Mouse (Mus musculus): ENCODE results near the gene Stk32c. TPM values are rescaled to one million over a fixed set of nuclear protein-coding genes. Genes with fewer than 3 reads are reported as not detected.

Gene Stk32c
- polyA plus RNA-seq, 1 experiment from 2014 or later, result 0.06 TPM

DNA sequence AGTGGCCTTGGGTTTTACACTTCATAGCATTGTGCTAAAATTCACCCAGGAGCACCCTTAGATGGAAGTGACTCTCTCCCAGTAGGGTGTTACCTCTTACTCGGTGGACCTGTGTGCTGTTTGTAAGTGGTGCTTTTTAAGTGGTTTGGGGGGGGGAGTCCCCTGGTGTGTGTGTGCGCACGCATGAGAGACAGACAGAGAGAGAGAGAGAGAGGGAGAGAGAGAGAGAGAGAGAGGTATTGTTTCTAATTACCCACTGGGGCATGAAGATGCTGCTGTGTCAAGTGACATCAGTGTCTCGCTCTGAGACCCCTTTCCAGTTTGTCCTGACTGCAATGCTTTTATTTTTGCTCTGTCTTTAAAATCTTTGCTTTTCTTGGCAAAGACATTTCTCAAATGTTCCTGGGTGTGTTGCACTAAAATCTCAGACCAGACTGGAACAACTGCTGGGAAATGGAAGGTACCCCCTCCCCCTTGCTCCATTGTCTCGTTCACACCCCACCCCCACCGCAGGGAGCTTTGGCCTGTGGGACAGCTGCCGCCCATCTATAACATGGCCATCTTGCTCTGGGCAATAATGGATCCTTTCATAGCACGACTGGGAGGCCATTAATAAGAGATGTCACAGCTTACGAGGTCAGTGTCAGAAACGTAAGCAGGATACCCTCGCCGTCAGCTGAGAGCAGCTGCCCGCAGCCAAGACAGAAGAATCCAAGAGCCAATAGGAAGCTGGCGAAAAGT is 137.9 kb downstream of the Stk32c start:
- H3K36me3 ChIP-seq (ENCODE audit: insufficient read depth, low read length), result no peaks in the 10 kb centered on the region
- ATAC-seq, result no peak
- WGBS, result 41% methylated on average over 14 of the region's 14 CpGs
- no peaks in the 10 kb centered on the region for H3K4me1 ChIP-seq (ENCODE audit: insufficient read depth, low read depth, low read length)
- H3K4me3 ChIP-seq (ENCODE audit: low read depth, low read length), result no peak overlapping the region
- no peak overlapping the region for H3K9ac ChIP-seq (replicated peaks; ENCODE audit: low read depth)
- H3K27me3 ChIP-seq (replicated peaks; ENCODE audit: insufficient read depth, low read length), result no peaks in the 10 kb centered on the region
- no peaks in the 10 kb centered on the region for H3K9me3 ChIP-seq (ENCODE audit: low read length)
- no peak for TF ChIP-seq EP300 (IDR thresholded peaks at IDR 0.05)
- TF ChIP-seq CTCF (IDR thresholded peaks at IDR 0.05), result no peak
- H3K27ac ChIP-seq (ENCODE audit: low read length), result no peak overlapping the region
- no peak for DNase-seq (ENCODE audit: low spot score)
- H3K4me2 ChIP-seq (replicated peaks; ENCODE audit: low read depth, low read length), result no peak overlapping the region

DNA sequence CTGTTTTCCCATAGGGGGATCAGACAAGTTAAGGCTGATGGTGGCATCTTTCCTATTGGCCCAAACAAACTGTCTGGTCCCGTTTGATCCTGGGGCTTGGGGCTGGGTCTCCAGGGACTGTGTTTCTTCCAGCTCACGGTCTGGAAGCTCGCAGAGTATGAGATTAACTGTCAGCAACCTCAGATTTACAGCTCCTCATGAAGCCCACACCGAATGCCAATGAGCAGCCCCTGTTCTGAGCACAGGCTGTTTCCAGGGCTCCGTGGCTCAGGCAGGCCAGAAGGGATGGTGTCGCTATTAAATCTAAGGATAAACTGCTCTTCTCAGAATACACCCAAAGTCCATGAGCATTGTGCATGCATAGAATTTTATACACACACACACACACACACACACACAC is 138.9 kb downstream of the Stk32c start:
- DNase-seq (ENCODE audit: low spot score) (no peak), ATAC-seq (no peak)
- WGBS, result 41% methylated on average over 6 of the region's 6 CpGs
- no peak overlapping the region for H3K4me2 ChIP-seq (replicated peaks; ENCODE audit: low read depth, low read length)
- H3K27me3 ChIP-seq (replicated peaks; ENCODE audit: insufficient read depth, low read length), result no peaks in the 10 kb centered on the region
- TF ChIP-seq EP300 (IDR thresholded peaks at IDR 0.05), result no peak
- no peak for TF ChIP-seq CTCF (IDR thresholded peaks at IDR 0.05)
- no peak overlapping the region for H3K27ac ChIP-seq (ENCODE audit: low read length)
- H3K9ac ChIP-seq (replicated peaks; ENCODE audit: low read depth), result no peak overlapping the region
- no peaks in the 10 kb centered on the region for H3K9me3 ChIP-seq (ENCODE audit: low read length)
- H3K4me1 ChIP-seq (ENCODE audit: insufficient read depth, low read depth, low read length), result no peaks in the 10 kb centered on the region
- no peaks in the 10 kb centered on the region for H3K36me3 ChIP-seq (ENCODE audit: insufficient read depth, low read length)
- no peak overlapping the region for H3K4me3 ChIP-seq (ENCODE audit: low read depth, low read length)

DNA sequence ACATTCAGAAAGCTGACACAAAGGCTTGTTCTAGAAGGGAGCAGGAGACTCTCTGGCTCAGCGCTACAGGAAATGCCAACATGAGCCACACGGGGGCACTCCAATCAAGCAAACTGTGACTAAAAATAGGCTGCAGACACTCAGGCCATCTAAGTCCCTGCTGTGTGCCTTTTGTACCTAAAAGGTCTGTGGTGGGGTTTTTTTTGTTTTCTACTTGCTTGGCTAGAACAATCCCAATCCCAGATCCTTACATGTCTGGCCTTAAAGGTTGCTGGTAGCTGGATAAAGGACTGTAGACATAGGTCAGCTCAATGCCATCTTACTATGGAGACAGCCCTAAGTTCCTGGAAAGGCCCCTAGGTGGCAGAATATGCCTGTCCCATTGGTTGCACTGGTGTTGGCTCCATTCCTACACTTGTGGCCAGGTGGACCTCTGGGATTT is 144.9 kb downstream of the Stk32c start:
- Histone ChIP-seq H3K9ac (replicated peaks; ENCODE audit: low read depth) (no peak overlapping the region), H3K4me1 (ENCODE audit: insufficient read depth, low read depth, low read length) (no peaks in the 10 kb centered on the region), H3K27me3 (replicated peaks; ENCODE audit: insufficient read depth, low read length) (no peaks in the 10 kb centered on the region), H3K4me2 (replicated peaks; ENCODE audit: low read depth, low read length) (no peak overlapping the region), H3K27ac (ENCODE audit: low read length) (no peak overlapping the region), H3K36me3 (ENCODE audit: insufficient read depth, low read length) (no peaks in the 10 kb centered on the region), H3K4me3 (ENCODE audit: low read depth, low read length) (no peak overlapping the region), H3K9me3 (ENCODE audit: low read length) (no peaks in the 10 kb centered on the region)
- ATAC-seq (no peak; the same call in 1 of the 2 replicates), DNase-seq (ENCODE audit: low spot score) (peak; percentile 58)
- TF ChIP-seq EP300 (IDR thresholded peaks at IDR 0.05), result no peak
- TF ChIP-seq CTCF (IDR thresholded peaks at IDR 0.05), result peak; percentile 68
- 2% methylated on average over 2 of the region's 2 CpGs for WGBS

DNA sequence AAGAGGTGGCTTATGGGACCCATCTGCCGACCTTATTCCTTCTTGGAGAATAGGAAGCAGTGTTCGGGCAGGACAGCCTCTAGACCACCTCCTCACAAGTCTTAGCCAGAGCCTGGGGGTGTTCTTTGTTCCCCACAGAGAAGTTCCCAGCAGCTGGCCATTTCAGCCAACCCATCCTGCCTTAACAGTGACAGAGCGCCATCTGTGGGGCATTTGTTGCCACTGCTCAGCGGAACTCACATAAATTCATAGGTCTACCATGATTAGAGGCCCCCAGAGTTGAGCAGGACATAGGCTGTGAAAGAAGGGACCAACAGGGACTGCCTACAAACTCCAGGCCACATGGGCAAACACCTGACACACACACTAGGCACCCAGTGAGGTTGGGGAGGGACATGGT is 149.7 kb downstream of the Stk32c start:
- Histone ChIP-seq H3K27ac (ENCODE audit: low read length) (no peak overlapping the region), H3K9ac (replicated peaks; ENCODE audit: low read depth) (no peak overlapping the region), H3K4me2 (replicated peaks; ENCODE audit: low read depth, low read length) (no peak overlapping the region), H3K9me3 (ENCODE audit: low read length) (no peaks in the 10 kb centered on the region), H3K4me1 (ENCODE audit: insufficient read depth, low read depth, low read length) (no peaks in the 10 kb centered on the region), H3K27me3 (replicated peaks; ENCODE audit: insufficient read depth, low read length) (no peaks in the 10 kb centered on the region), H3K4me3 (ENCODE audit: low read depth, low read length) (no peak overlapping the region), H3K36me3 (ENCODE audit: insufficient read depth, low read length) (no peaks in the 10 kb centered on the region)
- DNase-seq (ENCODE audit: low spot score), result no peak
- WGBS, result 53% methylated on average over 4 of the region's 4 CpGs
- TF ChIP-seq CTCF (IDR thresholded peaks at IDR 0.05) (peak; percentile 41), EP300 (IDR thresholded peaks at IDR 0.05) (no peak)
- no peak for ATAC-seq

Other genes with a start within 250 kb of the Stk32c start
- gene Dpysl4, start 127.3 kb downstream of the Stk32c start, polyA plus RNA-seq (2015; fragmentation: Nextera tagmentation; extraction: Ambion mirVana), result 0.54 and 1.1 TPM in 2 replicates
- 2.3 and 2.7 TPM in 2 replicates for gene Lrrc27, start 319 bp downstream of the Stk32c start, polyA plus RNA-seq (2015; fragmentation: Nextera tagmentation; extraction: Ambion mirVana)
- gene Pwwp2b, start 35.2 kb upstream of the Stk32c start, polyA plus RNA-seq (2015; fragmentation: Nextera tagmentation; extraction: Ambion mirVana), result 23.6 and 27.5 TPM in 2 replicates
- 41.3 and 44.8 TPM in 2 replicates for gene Inpp5a, start 175.8 kb upstream of the Stk32c start, polyA plus RNA-seq (2015; fragmentation: Nextera tagmentation; extraction: Ambion mirVana)

All from lung, postnatal 0 days (tissue).